Mouse (Mus musculus) testis, postnatal 10 days (tissue): ENCODE results near the gene Prss48.
A peak's percentile ranks its signal among the peaks of the same experiment; 100 is the strongest.
"Not testable (repeated sequence)": the region's sequence is repeated elsewhere in the genome, so short reads cannot be mapped to it uniquely, and the experiment has no call there.

ENCODE experiments used
- DNase-seq: peaks from one replicate; pipeline ENCODE4 v3.0.0; 2021; ENCODE audit warnings: low spot score

The Prss48 gene

DNA sequence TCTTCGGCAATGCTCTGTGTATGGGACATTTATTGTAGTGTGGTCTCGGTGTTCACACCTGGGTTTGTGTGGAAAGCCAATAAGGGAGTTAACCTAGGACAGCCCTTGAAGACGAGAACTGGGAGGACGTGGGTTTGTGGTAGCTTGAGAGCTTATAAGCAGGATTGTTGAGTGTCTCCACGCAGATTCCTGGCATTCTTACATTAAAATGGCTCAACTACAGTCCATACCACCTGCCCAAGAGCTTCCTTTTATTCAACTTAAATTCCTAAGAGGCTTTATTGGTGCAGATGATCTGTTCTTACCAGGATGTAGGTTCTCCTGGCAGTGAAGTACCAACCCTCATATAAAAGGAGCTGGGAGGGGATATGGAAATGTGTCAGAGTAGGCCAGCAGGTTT, 649 bp upstream of the Prss48 start:
- no peak for DNase-seq

DNA sequence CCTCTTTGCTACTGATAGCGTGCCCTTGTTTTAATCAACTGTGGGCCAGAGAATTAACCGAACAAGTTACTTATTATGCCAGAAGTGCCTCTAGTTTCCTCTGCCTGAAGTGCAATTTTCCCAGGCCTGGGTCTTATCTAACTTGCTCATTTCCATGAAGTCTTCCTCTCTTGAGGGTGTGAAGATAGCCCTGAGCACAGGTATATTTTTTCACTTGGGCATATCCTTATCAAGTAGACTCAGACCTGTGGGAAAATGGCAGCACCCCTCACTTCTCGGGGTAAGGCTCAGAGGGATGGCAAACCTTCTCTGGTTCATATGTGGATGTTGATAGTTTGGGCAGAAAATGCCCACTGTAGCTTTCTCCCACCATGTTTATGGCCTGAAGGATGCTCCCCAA, 1.0 kb downstream of the Prss48 start:
- no peak for DNase-seq

DNA sequence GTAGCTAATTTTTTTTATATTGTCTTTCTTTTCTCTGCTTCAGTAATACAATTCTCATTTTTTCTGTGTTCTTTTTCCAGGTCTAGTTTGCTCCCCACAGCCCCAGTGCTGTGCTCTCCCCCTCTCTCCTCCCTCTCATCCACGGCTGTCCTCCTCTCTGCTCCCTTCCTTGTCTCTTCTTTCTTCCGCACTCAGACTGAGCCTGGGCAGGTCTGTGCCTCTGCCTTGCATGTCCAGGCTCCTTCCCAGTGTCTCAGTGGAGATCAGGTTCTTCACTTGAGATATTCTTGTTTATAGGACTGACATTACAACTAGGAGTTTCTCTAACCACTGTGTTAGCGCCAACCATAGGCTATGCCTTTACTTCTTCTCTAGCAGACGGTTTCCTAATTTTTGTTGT, 7.6 kb downstream of the Prss48 start:
- no peak for DNase-seq

DNA sequence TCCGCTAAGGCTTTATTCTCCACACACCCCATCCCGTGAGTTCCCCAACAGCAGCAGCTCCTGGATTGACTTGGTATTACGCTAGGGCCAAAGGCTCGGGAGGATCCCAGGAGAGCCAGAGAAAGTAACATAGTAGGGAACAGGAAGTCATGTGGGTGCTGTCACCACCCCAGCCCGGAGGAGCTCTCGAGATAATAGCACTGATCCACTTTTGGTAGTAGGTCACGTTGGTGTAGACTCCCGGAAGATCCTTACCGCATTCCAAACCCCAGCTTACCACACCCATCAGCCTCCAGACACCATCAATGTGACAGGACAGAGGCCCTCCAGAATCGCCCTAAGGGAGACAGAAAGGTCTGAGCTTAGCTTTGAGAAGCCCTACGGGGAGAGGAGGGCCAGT, 8.5 kb downstream of the Prss48 start:
- DNase-seq: no peak

DNA sequence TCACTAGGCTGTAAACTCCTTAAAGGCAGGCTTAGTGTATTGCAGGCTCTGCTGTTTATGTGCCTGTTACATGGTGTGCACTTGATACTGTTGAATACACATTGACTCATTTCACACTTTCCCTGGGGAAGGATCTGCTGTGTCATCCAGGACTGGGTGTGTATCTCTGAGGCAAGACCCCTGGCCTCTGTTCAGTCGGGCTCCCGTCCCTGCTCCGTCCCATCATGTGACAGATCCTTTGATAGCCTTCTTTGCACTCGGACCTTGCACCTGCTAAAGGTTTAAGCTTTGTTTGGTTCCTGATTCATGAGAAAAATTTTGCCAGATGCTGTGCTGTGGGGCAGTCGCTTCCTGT, 10.5 kb downstream of the Prss48 start:
- no peak for DNase-seq

DNA sequence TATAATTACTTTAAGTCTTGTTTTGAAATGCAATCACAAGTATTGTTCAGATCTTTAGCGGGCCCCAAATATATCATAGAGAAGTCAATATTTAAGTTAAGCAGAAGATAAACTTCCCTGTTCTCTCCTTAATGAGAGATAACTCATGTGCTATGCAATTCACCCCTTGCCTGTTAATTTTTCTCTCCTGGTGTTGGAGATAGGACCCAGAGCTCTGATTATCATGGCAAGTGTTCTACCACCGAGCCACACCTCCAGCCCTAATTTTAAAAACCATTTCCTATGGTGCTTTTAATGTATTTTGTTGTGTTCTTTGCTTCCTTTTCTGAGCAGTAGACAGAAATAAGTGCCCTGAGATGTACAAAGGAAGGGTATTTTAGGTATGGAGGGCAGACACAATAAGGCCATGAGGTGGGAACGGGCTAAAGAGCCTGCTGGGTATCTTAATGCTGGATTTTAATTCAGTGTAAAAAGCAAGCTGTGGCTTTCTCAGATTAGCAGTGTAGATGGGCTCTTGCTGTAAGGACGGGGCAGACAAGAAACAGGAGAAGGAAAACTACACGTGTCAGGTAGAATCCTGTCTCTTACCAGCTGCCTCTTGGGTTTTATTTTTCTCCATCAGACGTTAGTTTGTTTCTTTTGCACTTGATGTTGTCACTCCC, 11.0 kb downstream of the Prss48 start:
- DNase-seq: no peak

DNA sequence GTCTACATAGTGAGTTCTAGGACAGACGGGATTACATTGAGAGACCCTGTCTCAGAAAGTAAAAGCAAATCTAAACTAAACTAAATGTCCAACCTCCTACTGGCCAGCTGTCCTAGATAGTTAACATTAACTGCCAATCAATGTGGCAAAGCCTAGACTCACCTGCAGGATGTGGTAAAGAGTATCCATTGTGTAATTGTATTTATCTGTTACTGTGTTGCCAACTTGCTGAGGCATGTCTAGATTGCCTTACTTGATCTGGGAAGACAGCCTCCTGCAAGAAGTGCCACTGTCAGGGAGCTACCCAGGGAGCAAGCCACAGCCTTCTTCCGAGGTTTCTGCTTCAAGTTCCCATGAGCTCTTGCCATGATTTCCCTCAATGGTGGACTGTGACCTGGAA, 15.1 kb downstream of the Prss48 start:
- no peak for DNase-seq

DNA sequence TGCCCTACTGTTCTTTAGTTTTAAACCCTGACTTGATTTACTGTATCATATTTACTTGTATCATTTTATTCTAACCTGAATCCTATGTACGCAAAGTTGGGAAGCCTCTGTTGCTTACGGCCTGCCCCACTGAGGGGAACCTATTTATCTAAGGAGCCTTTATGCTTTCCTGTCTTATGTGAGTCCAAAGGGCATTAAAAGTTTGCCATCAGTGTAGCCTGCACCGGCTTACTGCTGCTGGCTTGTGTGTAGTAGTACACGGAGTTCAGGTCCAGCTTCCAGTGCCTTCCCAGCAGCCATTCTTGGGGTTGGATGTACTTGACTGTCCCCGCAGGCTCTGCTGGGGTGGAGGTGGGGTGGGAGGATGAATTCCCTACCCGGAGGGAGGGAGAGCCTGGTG, 17.8 kb downstream of the Prss48 start:
- no peak for DNase-seq

DNA sequence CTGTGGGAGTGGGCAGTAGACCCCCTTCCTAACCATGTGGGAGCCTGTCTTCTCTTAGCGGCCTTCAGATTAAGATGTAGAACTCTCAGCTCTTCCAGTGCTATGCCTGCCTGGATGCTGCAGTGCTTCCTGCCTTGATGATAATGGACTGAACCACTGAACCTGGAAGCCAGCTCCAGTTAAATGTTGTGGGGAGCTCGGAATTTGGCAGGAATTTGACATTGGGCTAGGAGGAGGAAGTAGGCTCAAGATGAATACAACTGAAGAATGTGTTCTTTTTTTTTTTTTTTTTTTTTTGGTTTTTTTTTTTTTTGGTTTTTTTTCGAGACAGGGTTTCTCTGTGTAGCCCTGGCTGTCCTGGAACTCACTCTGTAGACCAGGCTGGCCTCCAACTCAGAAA, 20.5 kb downstream of the Prss48 start:
- not testable (repeated sequence) for DNase-seq

DNA sequence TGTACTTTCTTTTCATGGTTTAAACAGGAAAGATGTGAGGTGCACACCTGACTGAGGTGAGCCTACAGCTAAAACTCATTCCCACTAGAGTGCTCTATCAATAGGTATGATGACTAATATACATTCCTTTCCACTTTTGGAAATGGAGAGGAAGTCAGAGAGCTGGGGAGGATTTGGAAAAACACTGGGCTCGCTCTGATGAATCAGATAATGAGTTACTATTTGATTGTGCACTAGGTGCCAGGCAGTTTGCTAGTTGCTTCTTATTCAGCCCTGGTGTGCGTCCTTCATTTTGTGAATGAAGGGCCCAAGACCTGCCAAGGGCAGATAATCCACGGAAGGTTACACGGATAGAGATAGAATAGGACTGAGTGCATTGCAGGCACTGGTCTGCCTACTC, 22.3 kb downstream of the Prss48 start:
- no peak for DNase-seq

DNA sequence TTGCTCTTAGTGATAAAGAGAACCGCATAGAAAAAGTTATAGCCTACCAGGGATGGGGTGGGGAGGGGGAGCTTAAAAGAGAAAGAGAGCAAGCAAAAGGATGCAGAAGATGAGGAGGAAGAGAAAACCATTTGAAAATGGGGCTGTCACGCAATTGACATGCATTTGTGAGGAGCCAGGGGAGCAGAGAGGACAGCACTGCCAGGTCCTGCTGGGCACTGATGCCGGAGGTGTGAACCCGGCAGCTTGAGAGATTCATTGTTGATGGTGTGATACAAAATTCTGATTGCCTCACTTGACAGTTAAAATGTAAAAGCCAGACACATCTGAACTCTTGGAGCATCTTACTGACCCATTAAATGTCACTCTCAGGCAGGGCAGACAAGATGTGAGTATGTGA, 27.8 kb downstream of the Prss48 start:
- no peak for DNase-seq

DNA sequence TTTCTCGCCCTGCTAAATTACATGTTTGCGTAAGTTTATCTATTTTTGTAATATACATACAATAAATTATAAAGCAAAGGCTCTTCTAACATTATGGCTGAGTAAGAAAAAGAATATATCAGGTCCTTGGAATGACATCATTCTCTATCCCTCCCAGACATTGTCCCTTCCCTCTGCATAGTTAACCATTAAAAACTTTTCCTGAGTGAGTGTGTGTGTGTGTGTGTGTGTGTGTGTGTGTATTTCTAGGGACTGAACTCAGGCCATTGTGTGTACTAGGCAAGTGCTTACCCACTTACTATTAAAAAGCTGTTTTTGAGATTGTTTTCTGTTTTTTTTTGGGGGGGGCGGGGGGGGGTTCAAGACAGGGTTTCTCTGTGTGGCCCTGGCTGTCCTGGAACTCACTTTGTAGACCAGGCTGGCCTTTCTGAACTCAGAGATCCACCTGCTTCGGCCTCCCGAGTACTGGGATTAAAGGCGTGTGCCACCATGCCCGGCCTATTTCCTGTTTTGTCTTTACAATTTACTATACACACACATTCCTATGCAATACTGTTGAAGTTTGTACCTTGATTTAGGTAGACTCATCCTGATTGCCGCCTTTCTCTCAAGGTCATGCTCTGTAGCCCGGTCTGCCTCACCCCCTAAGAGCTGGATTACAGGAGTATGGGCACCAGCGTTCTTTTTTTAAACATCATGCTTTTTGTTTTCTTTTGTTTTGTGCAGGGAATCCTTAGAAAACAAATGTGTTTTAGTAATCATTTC, 28.7 kb downstream of the Prss48 start:
- no peak for DNase-seq

DNA sequence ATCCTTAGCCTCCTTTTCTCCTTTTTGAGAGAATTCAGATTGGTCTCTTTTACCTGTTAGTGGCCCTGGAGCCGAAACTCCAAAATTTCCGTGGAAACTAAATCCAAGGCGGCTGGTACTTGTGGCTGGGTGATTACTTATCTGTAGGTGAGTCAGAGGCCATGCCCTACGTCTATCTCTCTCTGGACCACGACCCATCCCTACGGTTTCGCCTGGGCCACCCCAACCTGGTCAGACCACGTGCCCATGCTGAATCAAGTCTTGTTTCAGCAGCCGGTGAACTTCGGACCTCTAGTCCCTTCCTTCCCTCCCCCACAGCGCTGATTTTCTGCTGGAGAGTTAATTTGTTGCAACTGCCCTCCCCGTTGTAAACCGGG, 30.7 kb downstream of the Prss48 start:
- DNase-seq: peak; percentile 68

DNA sequence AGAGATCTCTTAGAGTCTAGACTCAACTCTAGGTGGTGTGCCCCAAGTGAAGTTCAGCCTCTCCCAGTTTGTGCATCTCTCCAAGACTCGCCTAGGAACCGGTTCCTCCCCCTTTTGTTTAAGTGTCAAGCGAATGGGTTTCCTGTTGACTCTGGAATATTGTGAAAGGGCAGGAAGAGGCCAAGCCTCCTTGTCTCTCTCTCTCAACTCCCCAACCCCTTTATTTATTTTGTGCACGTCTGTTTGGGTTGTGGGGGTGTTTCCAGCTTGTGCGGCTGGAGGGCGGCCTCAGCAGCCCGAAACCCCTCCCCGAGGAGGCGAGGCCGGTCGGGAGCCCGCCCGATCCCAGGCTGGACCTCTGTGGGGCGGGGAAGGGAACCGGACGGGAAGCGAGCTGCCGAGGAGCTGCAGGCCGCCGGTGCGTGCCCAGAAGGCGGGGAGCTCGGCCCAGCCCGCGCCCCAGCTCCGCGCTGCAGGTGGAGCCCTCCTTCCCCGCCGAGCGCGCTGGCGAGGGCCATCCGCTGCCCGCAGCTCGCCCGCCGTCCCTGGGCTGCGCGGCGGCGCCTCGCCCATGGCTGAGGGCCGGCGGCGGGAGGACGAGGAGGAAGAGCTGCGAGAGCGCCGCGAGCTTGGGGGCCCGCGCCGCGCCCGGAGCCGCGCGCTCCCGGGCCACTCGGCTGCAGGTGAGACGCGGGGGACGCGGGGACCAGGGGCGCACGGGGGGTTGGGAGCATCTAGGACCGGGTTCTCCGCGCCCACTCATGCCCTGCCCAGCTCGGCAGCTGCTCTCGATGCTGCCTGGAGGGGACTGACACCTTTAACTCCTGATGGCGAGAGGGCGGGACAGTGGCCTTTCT, 31.3 kb downstream of the Prss48 start, which contains the start of gene Sh3d19:
Sh3d19 (plus strand) TSS at position 368 of the 857 bp plus-strand sequence.
- peak; percentile 83 for DNase-seq

DNA sequence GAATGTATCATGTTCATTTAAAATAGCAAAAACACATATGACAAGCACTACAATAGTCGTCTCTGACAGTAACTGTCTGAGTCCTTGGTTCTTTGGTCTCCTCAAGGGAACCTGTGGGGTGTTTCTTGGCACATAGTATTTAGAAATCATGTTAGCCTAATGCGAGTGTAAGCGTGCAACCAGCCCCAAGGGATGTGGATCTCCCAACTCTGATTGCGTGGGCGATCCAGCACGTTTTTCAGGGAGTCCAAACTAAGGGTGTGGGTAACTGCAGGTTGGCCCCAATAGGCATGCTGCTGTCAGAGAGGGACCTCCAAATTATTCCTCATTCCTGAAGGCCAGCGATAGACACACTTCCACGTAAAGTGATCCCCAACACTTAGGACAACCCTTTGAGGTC, 33.3 kb downstream of the Prss48 start:
- no peak for DNase-seq

DNA sequence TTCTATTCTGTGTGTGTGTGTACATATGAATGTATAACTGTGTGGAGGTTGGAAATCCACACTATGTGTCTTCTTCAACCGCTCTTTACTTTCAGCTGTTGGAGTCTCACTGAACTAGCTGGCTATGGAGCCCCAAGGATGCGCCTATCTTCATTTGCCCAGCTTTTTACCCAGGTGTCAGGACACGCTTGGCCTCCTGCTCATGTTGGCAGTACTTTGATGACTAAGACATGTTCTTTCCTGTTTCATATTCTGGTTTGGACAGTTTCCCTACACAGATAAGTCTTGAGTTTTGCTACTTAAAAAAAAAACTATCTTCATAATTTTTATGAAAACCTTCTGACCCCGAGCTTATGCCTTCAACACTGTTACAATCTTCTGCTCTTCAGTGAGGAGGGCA, 36.8 kb downstream of the Prss48 start:
- no peak for DNase-seq

DNA sequence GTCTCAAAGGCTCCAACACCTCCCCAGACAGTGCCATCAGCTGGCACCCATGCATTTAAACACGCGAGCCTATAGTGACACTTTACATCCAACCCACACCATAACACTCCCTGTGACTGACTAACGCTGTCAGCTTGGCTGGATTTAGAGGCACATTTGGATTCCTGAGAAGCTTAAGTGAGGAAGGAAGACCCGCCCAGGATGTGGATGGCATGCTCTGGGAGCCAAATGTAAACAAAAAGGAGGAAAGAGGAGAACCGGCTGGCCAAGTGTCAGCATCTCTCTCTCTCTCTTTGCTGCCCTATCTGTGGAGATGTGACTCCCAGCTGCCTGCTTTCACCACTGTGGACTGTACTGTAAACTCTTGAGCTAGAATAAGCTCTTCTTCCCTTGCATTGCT, 41.2 kb downstream of the Prss48 start:
- no peak for DNase-seq

DNA sequence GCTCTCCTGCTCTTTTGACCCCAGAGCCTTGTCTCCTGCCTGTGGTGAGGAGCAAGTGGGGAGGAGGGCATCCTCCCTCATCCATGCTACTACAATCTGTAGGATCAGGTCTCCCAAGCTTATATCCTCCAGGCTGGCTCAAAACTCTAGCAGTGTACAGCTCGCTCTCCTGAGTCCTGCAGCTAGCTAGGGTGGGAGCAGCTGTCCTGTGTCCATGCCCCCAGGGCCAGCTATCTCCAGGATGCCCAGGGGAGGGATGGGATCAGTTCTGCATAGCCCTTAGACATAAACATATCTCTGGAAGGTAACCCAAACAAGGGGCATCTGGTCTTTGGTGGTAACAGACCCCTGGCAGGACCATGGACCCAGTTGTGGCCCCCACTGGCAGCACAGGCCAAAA, 42.6 kb downstream of the Prss48 start:
- DNase-seq: no peak

DNA sequence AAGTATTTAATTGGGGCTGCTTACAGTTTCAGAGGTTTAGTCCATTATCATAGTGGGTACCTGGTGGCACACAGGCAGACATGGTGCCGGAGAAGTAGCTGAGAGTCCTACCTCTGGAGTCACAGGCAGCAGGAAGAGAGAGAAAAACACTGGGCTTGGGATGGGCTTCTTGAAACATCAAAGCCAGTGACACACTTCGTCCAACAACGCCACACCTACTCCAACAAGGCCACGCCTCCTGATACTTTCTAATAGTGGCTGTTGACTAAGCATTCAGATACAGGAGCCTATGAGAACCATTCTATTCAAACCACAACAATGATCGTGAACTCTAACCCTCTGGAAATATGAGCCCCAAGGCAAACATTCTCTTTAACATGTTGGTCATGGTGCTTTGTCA, 46.6 kb downstream of the Prss48 start:
- no peak for DNase-seq

DNA sequence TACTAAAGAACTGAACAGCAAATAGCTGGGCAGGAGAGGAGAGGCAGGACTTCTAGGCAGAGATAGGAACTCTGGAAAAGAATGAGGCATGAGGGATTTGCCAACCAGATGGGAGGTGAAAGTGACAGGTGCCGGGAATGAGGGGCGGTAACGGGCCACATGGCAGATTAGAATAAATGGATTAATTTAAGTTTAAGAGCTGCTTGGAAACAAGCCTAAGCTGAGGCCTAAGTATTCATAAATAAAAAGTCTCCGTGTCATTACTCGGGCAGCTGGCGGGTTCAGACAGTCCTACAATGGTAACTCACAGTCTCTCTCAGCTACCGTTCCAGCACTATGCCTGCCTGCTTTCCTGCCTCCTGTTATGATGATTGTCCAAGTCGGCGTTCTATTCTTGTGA, 47.0 kb downstream of the Prss48 start:
- DNase-seq: no peak

DNA sequence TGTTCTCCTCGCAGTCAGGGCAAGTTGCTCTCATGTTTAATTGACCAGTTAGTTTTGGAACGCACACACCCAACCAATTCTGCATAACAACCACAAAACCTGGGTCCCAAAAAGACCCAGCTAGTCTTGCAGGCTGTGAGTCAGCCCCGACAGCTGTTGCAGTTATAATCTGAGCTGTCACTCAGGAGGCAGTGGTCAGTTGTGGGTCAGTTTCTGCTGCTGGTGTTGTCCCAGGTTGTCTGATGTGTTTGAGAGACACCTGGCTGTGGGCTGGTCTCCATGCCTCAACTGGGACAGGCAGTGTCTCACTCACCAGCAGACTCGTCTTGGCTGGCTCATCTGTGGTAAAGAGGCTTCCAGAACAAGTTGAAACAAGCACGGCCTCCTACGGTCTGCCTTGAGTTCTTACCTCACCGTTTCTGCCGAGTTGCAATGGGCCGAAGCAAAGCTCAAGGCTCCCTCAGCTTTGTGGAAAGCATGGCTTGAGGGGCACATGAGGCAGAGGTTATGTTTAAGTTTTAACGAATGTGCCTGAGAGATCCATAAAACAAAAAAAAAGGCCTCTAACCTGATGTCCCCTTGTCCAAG, 49.5 kb downstream of the Prss48 start:
- DNase-seq: no peak

DNA sequence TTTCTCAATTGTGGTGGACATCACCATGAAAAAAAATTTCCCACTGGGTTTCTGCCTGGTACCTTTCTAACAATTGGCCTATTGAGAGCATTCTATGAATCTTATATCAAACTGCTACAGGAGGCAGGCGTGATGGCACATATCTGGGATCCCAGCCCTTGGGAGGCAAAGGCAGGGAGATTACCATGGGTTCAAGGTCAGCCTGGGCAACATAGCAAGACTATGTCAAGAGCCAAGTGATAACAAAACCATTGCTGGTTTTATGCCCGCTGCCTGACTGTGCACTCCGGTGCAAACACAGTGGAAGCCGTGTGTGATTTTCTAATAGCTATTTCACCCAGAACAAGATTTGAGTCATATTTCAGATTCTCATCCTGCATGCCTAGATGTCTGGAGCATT, 51.4 kb downstream of the Prss48 start:
- DNase-seq: peak; percentile 53
